Mouse (Mus musculus): ENCODE measurements at regions not wholly inside any gene's neighbourhood (a gene's known extent, or its start where the extent isn't known, plus 50 kb on each side); places are given as distances from the start of the nearest gene placed in this dataset.
"Not testable (repeated sequence)": the region's sequence is repeated elsewhere in the genome, so short reads cannot be mapped to it uniquely, and the experiment has no call there.

DNA sequence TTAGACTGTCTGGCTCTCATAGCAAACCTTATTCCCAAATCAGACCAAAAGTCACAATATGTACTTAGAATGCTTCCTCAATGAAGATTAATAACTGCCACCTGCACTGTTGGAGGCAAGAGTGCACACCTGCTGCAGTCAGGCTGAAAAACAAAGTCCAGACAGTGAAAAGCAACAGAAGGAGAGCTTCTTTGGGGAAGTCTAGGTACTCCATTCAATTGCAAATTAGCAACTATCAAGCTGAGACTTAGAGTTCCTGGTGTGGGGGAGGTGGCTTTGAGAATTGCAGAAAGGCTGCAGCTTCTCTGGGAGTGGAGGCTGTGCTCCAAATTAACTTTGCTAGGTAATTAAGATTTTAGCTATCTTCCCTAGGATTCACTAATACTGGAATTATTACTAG lies 237.8 kb upstream of the Gm28363 start:
- not testable (repeated sequence) for H3K36me3 ChIP-seq (ENCODE audit: control insufficient read depth, insufficient read depth, low read length, poor library complexity, severe bottlenecking); H3K4me3 ChIP-seq (ENCODE audit: low read depth, low read length); H3K4me1 ChIP-seq (ENCODE audit: control insufficient read depth, insufficient read depth, low read length); H3K9ac ChIP-seq (ENCODE audit: low read depth, poor library complexity, severe bottlenecking); H3K27me3 ChIP-seq (ENCODE audit: control insufficient read depth, insufficient read depth, low read length, poor library complexity, severe bottlenecking)
- Histone ChIP-seq H3K27ac (ENCODE audit: insufficient read depth, low read length) (peak overlapping the region; percentile 89), H3K9me3 (replicated peaks; ENCODE audit: control insufficient read depth, insufficient read depth, low read length, poor library complexity, severe bottlenecking) (peaks cover 48% of the 10 kb centered on the region)
- 0 out of 2 replicates have a peak, but pooled peaks have one; percentile 8 for TF ChIP-seq EP300 (IDR thresholded peaks at IDR 0.05; ENCODE audit: insufficient read depth, low read depth, low read length)

DNA sequence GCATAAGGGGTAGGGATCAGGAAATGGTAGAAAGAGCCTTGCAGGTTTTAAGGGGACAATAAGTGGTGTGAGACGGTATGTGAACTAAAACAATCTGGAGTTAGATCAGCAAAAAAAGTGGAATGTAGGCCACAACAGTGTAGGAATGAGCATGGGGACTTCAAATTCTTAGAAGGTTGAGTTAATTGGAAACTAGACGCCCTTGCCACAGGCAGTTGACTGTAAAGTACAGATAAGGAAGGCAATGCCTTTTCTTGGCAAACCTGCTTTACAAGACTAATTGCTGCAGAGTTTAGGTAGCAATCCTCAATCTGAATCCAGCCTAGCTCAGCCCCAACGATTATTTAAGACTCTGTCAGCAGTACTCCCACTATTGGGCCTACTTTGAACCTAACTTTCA lies 206.8 kb upstream of the Gm28363 start:
- Histone ChIP-seq H3K27me3 (ENCODE audit: control insufficient read depth, insufficient read depth, low read length, poor library complexity, severe bottlenecking) (no peaks in the 10 kb centered on the region), H3K9ac (ENCODE audit: low read depth, poor library complexity, severe bottlenecking) (no peak overlapping the region), H3K4me3 (ENCODE audit: low read depth, low read length) (no peak overlapping the region), H3K36me3 (ENCODE audit: control insufficient read depth, insufficient read depth, low read length, poor library complexity, severe bottlenecking) (no peaks in the 10 kb centered on the region), H3K4me1 (ENCODE audit: control insufficient read depth, insufficient read depth, low read length) (no peaks in the 10 kb centered on the region), H3K27ac (ENCODE audit: insufficient read depth, low read length) (no peak overlapping the region), H3K9me3 (replicated peaks; ENCODE audit: control insufficient read depth, insufficient read depth, low read length, poor library complexity, severe bottlenecking) (peaks cover 6% of the 10 kb centered on the region; the same call in 1 of the 2 replicates)
- no peak for TF ChIP-seq CTCF (IDR thresholded peaks at IDR 0.05; ENCODE audit: low read depth, low read length)
- no peak for TF ChIP-seq POLR2A (IDR thresholded peaks at IDR 0.05; ENCODE audit: insufficient read depth, low read length)
- TF ChIP-seq EP300 (IDR thresholded peaks at IDR 0.05; ENCODE audit: insufficient read depth, low read depth, low read length): no peak

DNA sequence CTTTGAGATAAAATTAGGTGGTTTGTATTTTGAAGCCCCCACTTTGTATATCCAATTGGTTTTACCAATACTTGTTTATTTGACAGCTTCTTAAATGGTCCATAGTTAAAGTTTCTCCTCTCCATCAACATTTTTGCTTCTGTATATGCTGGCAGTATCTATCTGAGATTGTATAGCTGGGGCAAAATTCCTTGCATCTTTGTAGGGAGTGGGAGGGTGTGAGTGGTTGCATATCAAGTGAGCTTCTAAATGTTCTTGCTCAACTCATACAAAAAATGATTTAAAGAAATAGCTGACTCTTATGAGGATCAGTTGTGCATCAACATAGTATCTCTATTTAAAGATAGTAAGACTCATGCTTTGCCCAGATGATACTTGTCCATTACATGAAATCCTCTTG lies 199.9 kb upstream of the Gm28363 start:
- Histone ChIP-seq H3K27ac (ENCODE audit: insufficient read depth, low read length) (no peak overlapping the region), H3K9me3 (replicated peaks; ENCODE audit: control insufficient read depth, insufficient read depth, low read length, poor library complexity, severe bottlenecking) (no peaks in the 10 kb centered on the region), H3K4me1 (ENCODE audit: control insufficient read depth, insufficient read depth, low read length) (no peaks in the 10 kb centered on the region), H3K36me3 (ENCODE audit: control insufficient read depth, insufficient read depth, low read length, poor library complexity, severe bottlenecking) (no peaks in the 10 kb centered on the region), H3K9ac (ENCODE audit: low read depth, poor library complexity, severe bottlenecking) (no peak overlapping the region), H3K4me3 (ENCODE audit: low read depth, low read length) (no peak overlapping the region), H3K27me3 (ENCODE audit: control insufficient read depth, insufficient read depth, low read length, poor library complexity, severe bottlenecking) (no peaks in the 10 kb centered on the region)
- TF ChIP-seq EP300 (IDR thresholded peaks at IDR 0.05; ENCODE audit: insufficient read depth, low read depth, low read length) (no peak), POLR2A (IDR thresholded peaks at IDR 0.05; ENCODE audit: insufficient read depth, low read length) (no peak), CTCF (IDR thresholded peaks at IDR 0.05; ENCODE audit: low read depth, low read length) (no peak)

DNA sequence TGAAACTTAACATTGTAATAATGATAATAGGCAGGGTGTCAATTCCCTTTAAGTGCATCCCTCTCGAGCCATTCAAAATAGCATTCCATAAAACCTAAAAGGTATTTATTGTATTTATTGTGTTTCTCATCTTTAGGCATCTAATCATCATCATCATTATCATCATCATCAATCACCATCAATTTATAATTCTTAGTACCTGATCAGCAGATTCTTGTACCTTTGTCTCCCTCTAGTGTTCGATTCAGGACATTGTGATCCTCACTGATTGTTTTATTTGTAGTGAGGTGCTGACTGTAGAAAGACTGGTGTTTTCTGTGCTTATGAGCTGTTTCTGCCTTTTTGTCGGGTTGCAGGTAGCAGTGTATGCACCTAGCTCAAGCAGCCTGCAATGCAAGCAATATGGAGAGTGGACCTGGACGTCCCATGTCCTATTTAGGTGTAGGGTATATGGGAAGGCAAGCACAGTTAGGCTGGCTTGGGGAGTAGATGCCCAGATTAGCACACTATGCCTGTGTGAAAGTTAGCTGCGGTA lies 177.4 kb upstream of the Gm28363 start:
- no peaks in the 10 kb centered on the region for H3K36me3 ChIP-seq (ENCODE audit: control insufficient read depth, insufficient read depth, low read length, poor library complexity, severe bottlenecking)
- H3K4me3 ChIP-seq (ENCODE audit: low read depth, low read length): no peak overlapping the region
- no peaks in the 10 kb centered on the region for H3K9me3 ChIP-seq (replicated peaks; ENCODE audit: control insufficient read depth, insufficient read depth, low read length, poor library complexity, severe bottlenecking)
- H3K4me1 ChIP-seq (ENCODE audit: control insufficient read depth, insufficient read depth, low read length): no peaks in the 10 kb centered on the region
- H3K9ac ChIP-seq (ENCODE audit: low read depth, poor library complexity, severe bottlenecking): no peak overlapping the region
- H3K27ac ChIP-seq (ENCODE audit: insufficient read depth, low read length): no peak overlapping the region
- no peaks in the 10 kb centered on the region for H3K27me3 ChIP-seq (ENCODE audit: control insufficient read depth, insufficient read depth, low read length, poor library complexity, severe bottlenecking)
- no peak for TF ChIP-seq EP300 (IDR thresholded peaks at IDR 0.05; ENCODE audit: insufficient read depth, low read depth, low read length)
- TF ChIP-seq POLR2A (IDR thresholded peaks at IDR 0.05; ENCODE audit: insufficient read depth, low read length): no peak
- TF ChIP-seq CTCF (IDR thresholded peaks at IDR 0.05; ENCODE audit: low read depth, low read length): no peak
